Mouse (Mus musculus): ENCODE measurements at regions not wholly inside any gene's neighbourhood (a gene's known extent, or its start where the extent isn't known, plus 50 kb on each side); places are given as distances from the start of the nearest gene placed in this dataset.

- no peaks in the 10 kb centered on the region for H3K4me1 ChIP-seq
- 82% methylated on average over 2 of the region's 2 CpGs for WGBS
Measured at GRCm38 (mm10) chr1:6928658-6929057, 2121.0 kb downstream of the Gm37988 start.

GRCm38 (mm10) chr1:6931876-6932275, 2124.2 kb downstream of the Gm37988 start:
- no peak for ATAC-seq (ENCODE audit: low FRiP score)
- Histone ChIP-seq H3K4me3 (replicated peaks) (no peak overlapping the region), H3K4me1 (no peaks in the 10 kb centered on the region), H3K4me2 (no peak overlapping the region), H3K9me3 (replicated peaks) (no peaks in the 10 kb centered on the region), H3K9ac (replicated peaks) (no peak overlapping the region), H3K36me3 (no peaks in the 10 kb centered on the region), H3K27me3 (replicated peaks) (no peaks in the 10 kb centered on the region), H3K27ac (replicated peaks) (no peak overlapping the region)
- 57% methylated on average over 1 of the region's 1 CpGs for WGBS

More at GRCm38 (mm10) chr1:6928658-6929057, 2121.0 kb downstream of the Gm37988 start:
- H3K4me2 ChIP-seq = no peak overlapping the region
- H3K27ac ChIP-seq (replicated peaks) = no peak overlapping the region
- no peaks in the 10 kb centered on the region for H3K27me3 ChIP-seq (replicated peaks)
- no peak for ATAC-seq (ENCODE audit: low FRiP score)
- H3K9me3 ChIP-seq (replicated peaks) = no peaks in the 10 kb centered on the region
- H3K9ac ChIP-seq (replicated peaks) = no peak overlapping the region
- H3K4me3 ChIP-seq (replicated peaks) = no peak overlapping the region
- H3K36me3 ChIP-seq = no peaks in the 10 kb centered on the region

GRCm38 (mm10) chr1:6969838-6970237, 2162.1 kb downstream of the Gm37988 start:
- no peak overlapping the region for H3K4me3 ChIP-seq (replicated peaks)
- 93% methylated on average over 1 of the region's 1 CpGs for WGBS
- no peak overlapping the region for H3K9ac ChIP-seq (replicated peaks)
- no peaks in the 10 kb centered on the region for H3K4me1 ChIP-seq
- no peak overlapping the region for H3K27ac ChIP-seq (replicated peaks)
- H3K36me3 ChIP-seq = no peaks in the 10 kb centered on the region
- no peaks in the 10 kb centered on the region for H3K9me3 ChIP-seq (replicated peaks)
- no peak for ATAC-seq (ENCODE audit: low FRiP score)
- H3K27me3 ChIP-seq (replicated peaks) = no peaks in the 10 kb centered on the region
- no peak overlapping the region for H3K4me2 ChIP-seq

- Histone ChIP-seq H3K36me3 (no peaks in the 10 kb centered on the region), H3K4me1 (no peaks in the 10 kb centered on the region), H3K9ac (replicated peaks) (no peak overlapping the region), H3K9me3 (replicated peaks) (no peaks in the 10 kb centered on the region), H3K27ac (replicated peaks) (no peak overlapping the region), H3K4me2 (no peak overlapping the region), H3K4me3 (replicated peaks) (no peak overlapping the region), H3K27me3 (replicated peaks) (no peaks in the 10 kb centered on the region)
- WGBS = 22% methylated on average over 1 of the region's 1 CpGs
- no peak for ATAC-seq (ENCODE audit: low FRiP score)
Measured at GRCm38 (mm10) chr1:6973749-6974327, 2166.1 kb downstream of the Gm37988 start.

GRCm38 (mm10) chr1:6979626-6980025, 2171.9 kb downstream of the Gm37988 start:
- H3K36me3 ChIP-seq = no peaks in the 10 kb centered on the region
- H3K27me3 ChIP-seq (replicated peaks) = no peaks in the 10 kb centered on the region
- H3K9ac ChIP-seq (replicated peaks) = no peak overlapping the region
- WGBS = 56% methylated on average over 1 of the region's 1 CpGs
- no peak for ATAC-seq (ENCODE audit: low FRiP score)
- H3K4me1 ChIP-seq = no peaks in the 10 kb centered on the region
- H3K4me2 ChIP-seq = no peak overlapping the region
- no peak overlapping the region for H3K4me3 ChIP-seq (replicated peaks)
- no peak overlapping the region for H3K27ac ChIP-seq (replicated peaks)
- H3K9me3 ChIP-seq (replicated peaks) = no peaks in the 10 kb centered on the region

- no peaks in the 10 kb centered on the region for H3K36me3 ChIP-seq
- ATAC-seq (ENCODE audit: low FRiP score) = no peak
- WGBS = 92% methylated on average over 1 of the region's 1 CpGs
- no peak overlapping the region for H3K9ac ChIP-seq (replicated peaks)
- H3K4me3 ChIP-seq (replicated peaks) = no peak overlapping the region
- no peak overlapping the region for H3K4me2 ChIP-seq
- no peaks in the 10 kb centered on the region for H3K9me3 ChIP-seq (replicated peaks)
- no peaks in the 10 kb centered on the region for H3K4me1 ChIP-seq
- H3K27ac ChIP-seq (replicated peaks) = no peak overlapping the region
- no peaks in the 10 kb centered on the region for H3K27me3 ChIP-seq (replicated peaks)
Measured at GRCm38 (mm10) chr1:6984226-6984625, 2176.5 kb downstream of the Gm37988 start.

GRCm38 (mm10) chr1:6997611-6998010, 2189.9 kb downstream of the Gm37988 start:
- H3K9me3 ChIP-seq (replicated peaks) = no peaks in the 10 kb centered on the region
- H3K36me3 ChIP-seq = no peaks in the 10 kb centered on the region
- no peak overlapping the region for H3K4me2 ChIP-seq
- H3K4me3 ChIP-seq (replicated peaks) = no peak overlapping the region
- H3K9ac ChIP-seq (replicated peaks) = no peak overlapping the region
- no peak overlapping the region for H3K27ac ChIP-seq (replicated peaks)
- no peaks in the 10 kb centered on the region for H3K27me3 ChIP-seq (replicated peaks)
- no peak for ATAC-seq (ENCODE audit: low FRiP score)
- no peaks in the 10 kb centered on the region for H3K4me1 ChIP-seq

GRCm38 (mm10) chr1:7010184-7010583, 2202.5 kb downstream of the Gm37988 start:
- 0 out of 2 replicates have a peak, but pooled peaks have one; percentile 35 for ATAC-seq (ENCODE audit: low FRiP score)
- Histone ChIP-seq H3K4me1 (no peaks in the 10 kb centered on the region), H3K27ac (replicated peaks) (no peak overlapping the region), H3K4me3 (replicated peaks) (no peak overlapping the region), H3K9me3 (replicated peaks) (no peaks in the 10 kb centered on the region), H3K27me3 (replicated peaks) (no peaks in the 10 kb centered on the region), H3K36me3 (no peaks in the 10 kb centered on the region), H3K4me2 (no peak overlapping the region), H3K9ac (replicated peaks) (no peak overlapping the region)
- WGBS = 29% methylated on average over 1 of the region's 1 CpGs

Measured in neural tube, embryonic 15.5 days (tissue).